In the genomic region with DNA sequence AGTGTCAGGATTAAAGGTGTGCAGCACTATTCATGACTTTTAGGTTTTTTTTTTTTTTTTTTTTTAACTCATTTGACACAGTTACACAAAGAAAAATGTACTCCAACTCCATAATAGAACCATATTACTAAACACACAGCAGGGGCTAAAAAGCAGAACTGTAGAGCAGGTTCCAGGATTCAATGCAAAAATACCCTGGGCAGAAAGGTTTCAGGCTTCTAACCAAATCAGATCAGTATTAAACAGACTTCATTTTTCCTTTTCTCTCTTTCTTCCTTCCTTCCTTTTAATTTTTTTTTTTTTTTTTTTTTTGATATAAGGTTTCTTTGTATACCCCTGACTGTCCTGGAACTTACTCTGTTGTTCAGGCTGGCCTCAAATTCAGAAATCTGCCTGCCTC, we compare ENCODE assay signal across 17 mouse cellular contexts. TPM values are rescaled to one million over a fixed set of nuclear protein-coding genes. Genes with fewer than 3 reads are reported as not detected.
A peak's percentile ranks its signal among the peaks of the same experiment; 100 is the strongest.
DNase-seq lines count a peak whose midpoint lies in the region; ATAC-seq and TF ChIP-seq lines count a peak whose summit lies in the region.
"Had no signal": no experiment of that assay in that cellular context is flagged by ENCODE, and none has a peak within 500 bp of the region (broad histone marks: within the 10 kb centered on the region; RNA-seq: fewer than 3 reads in every experiment).

No protein-coding gene starts in this region.

- H3K4me2 ChIP-seq in heart, embryonic 15.5 days, result no peak overlapping the region
- peak overlapping the region; percentile 21 for H3K4me2 ChIP-seq in liver, embryonic 15.5 days
- H3K4me2 ChIP-seq in liver, embryonic 12.5 days, result no peak overlapping the region
- H3K4me2 ChIP-seq: hindbrain, embryonic 15.5 days; neural tube, embryonic 15.5 days had no signal

- no peak overlapping the region for H3K9ac ChIP-seq in heart, embryonic 15.5 days
- H3K9ac ChIP-seq in liver, embryonic 15.5 days, result no peak overlapping the region
- H3K9ac ChIP-seq in liver, embryonic 12.5 days, result no peak overlapping the region
- H3K9ac ChIP-seq: forebrain, postnatal 0 days; hindbrain, embryonic 15.5 days; liver, embryonic 14.5 days; neural tube, embryonic 15.5 days had no signal

- H3K27ac ChIP-seq in heart, embryonic 15.5 days, result peak overlapping the region; percentile 71
- H3K27ac ChIP-seq in liver, embryonic 15.5 days (replicated peaks), result peak overlapping the region; percentile 59
- H3K27ac ChIP-seq in liver, embryonic 12.5 days, result no peak overlapping the region
- peak overlapping the region; percentile 97 for H3K27ac ChIP-seq in thymus, adult 2 months (ENCODE audit: control insufficient read depth, insufficient read depth, low read length)
- H3K27ac ChIP-seq: hindbrain, embryonic 15.5 days; liver, embryonic 14.5 days had no signal

- no peak for TF ChIP-seq CTCF in thymus, adult 2 months (IDR thresholded peaks at IDR 0.05; ENCODE audit: borderline replicate concordance, control insufficient read depth, extremely low read depth, insufficient read depth, low read length, poor library complexity)

- H3K4me3 ChIP-seq in heart, embryonic 15.5 days, result no peak overlapping the region
- no peak overlapping the region for H3K4me3 ChIP-seq in liver, embryonic 15.5 days (replicated peaks)
- no peak overlapping the region for H3K4me3 ChIP-seq in liver, embryonic 12.5 days
- no peak overlapping the region for H3K4me3 ChIP-seq in thymus, adult 2 months (ENCODE audit: control insufficient read depth, insufficient read depth, low read length)
- H3K4me3 ChIP-seq: hindbrain, embryonic 15.5 days; myocyte; neural tube, embryonic 15.5 days had no signal

- no peaks in the 10 kb centered on the region for H3K27me3 ChIP-seq in heart, embryonic 15.5 days
- no peaks in the 10 kb centered on the region for H3K27me3 ChIP-seq in liver, embryonic 15.5 days
- no peaks in the 10 kb centered on the region for H3K27me3 ChIP-seq in liver, embryonic 12.5 days (replicated peaks)
- H3K27me3 ChIP-seq in thymus, adult 2 months (ENCODE audit: control insufficient read depth, insufficient read depth, low read length), result no peaks in the 10 kb centered on the region
- H3K27me3 ChIP-seq: hindbrain, embryonic 15.5 days; neural tube, embryonic 15.5 days had no signal

- peaks cover 24% of the 10 kb centered on the region for H3K4me1 ChIP-seq in heart, embryonic 15.5 days (replicated peaks)
- H3K4me1 ChIP-seq in liver, embryonic 15.5 days (replicated peaks), result peaks cover 30% of the 10 kb centered on the region
- peaks cover 52% of the 10 kb centered on the region for H3K4me1 ChIP-seq in liver, embryonic 12.5 days
- H3K4me1 ChIP-seq in thymus, adult 2 months (replicated peaks; ENCODE audit: control insufficient read depth, insufficient read depth, low read length), result peaks cover 43% of the 10 kb centered on the region

- TF ChIP-seq POLR2A in thymus, adult 2 months (IDR thresholded peaks at IDR 0.05; ENCODE audit: control insufficient read depth, extremely low read depth, insufficient read depth, low read length, poor library complexity), result no peak

- ATAC-seq in heart, embryonic 15.5 days (replicated peaks; ENCODE audit: insufficient number of reproducible peaks, insufficient read depth, low FRiP score, low read depth), result no peak
- no peak for ATAC-seq in liver, embryonic 15.5 days (ENCODE audit: insufficient read depth)
- no peak for ATAC-seq in liver, embryonic 12.5 days
- ATAC-seq: forebrain, postnatal 0 days had no signal

- no peaks in the 10 kb centered on the region for H3K9me3 ChIP-seq in heart, embryonic 15.5 days (replicated peaks)
- no peaks in the 10 kb centered on the region for H3K9me3 ChIP-seq in liver, embryonic 15.5 days (replicated peaks)
- H3K9me3 ChIP-seq in liver, embryonic 12.5 days (replicated peaks), result no peaks in the 10 kb centered on the region
- H3K9me3 ChIP-seq: G1E; hindbrain, embryonic 15.5 days; neural tube, embryonic 15.5 days had no signal

- DNase-seq in heart, adult 9 months (ENCODE audit: low spot score in 2 of 2), result no peak
- DNase-seq in thymus, adult 2 months, result no peak
- DNase-seq in thymus, adult 18-20 months, result no peak
- DNase-seq in embryo, embryonic 10.5 days (ENCODE audit: low spot score), result no peak
- DNase-seq: cerebellum, adult 9-11 months; forebrain, postnatal 0 days; kidney, adult 11 months; midbrain, embryonic 14.5 days; right cerebral cortex, postnatal 25 days had no signal

- no peaks in the 10 kb centered on the region for H3K36me3 ChIP-seq in heart, embryonic 15.5 days
- peaks cover 7% of the 10 kb centered on the region; the same call in 1 of the 2 replicates for H3K36me3 ChIP-seq in liver, embryonic 15.5 days (replicated peaks)
- peaks cover 16% of the 10 kb centered on the region for H3K36me3 ChIP-seq in liver, embryonic 12.5 days
- H3K36me3 ChIP-seq in thymus, adult 2 months (ENCODE audit: control insufficient read depth, insufficient read depth, low read length), result no peaks in the 10 kb centered on the region
- H3K36me3 ChIP-seq: hindbrain, embryonic 15.5 days; neural tube, embryonic 15.5 days had no signal

RNA-seq across cellular contexts. Expression of gene Tnk2, which starts 6.8 kb away (rescaled TPM):
- 6.9 and 9.5 TPM in 2 replicates for polyA plus RNA-seq in heart, embryonic 15.5 days (2015; fragmentation: Nextera tagmentation; extraction: Ambion mirVana)
- 4.5 and 4.7 TPM in 2 replicates for polyA plus RNA-seq in liver, embryonic 15.5 days (2015; fragmentation: Nextera tagmentation; extraction: Ambion mirVana)
- polyA plus RNA-seq in liver, embryonic 12.5 days (2016; fragmentation: Nextera tagmentation; extraction: Ambion mirVana), result 6.3 and 6.6 TPM in 2 replicates
- polyA plus RNA-seq in thymus, adult 2 months (2012; rRNA removed), result 479 and 508 TPM in 2 replicates

RNA-seq across cellular contexts. Expression of gene Tfrc, which starts 41.7 kb away (rescaled TPM):
- polyA plus RNA-seq in heart, embryonic 15.5 days (2015; fragmentation: Nextera tagmentation; extraction: Ambion mirVana), result 34.5 and 34.8 TPM in 2 replicates
- 285 and 299 TPM in 2 replicates for polyA plus RNA-seq in liver, embryonic 15.5 days (2015; fragmentation: Nextera tagmentation; extraction: Ambion mirVana)
- 327 and 339 TPM in 2 replicates for polyA plus RNA-seq in liver, embryonic 12.5 days (2016; fragmentation: Nextera tagmentation; extraction: Ambion mirVana)
- 11.7 and 14.2 TPM in 2 replicates for polyA plus RNA-seq in thymus, adult 2 months (2012; rRNA removed)

Comparison
In these comparisons a context has a peak if more than half of its experiments do, and no peak if none do; other contexts are left out.
1. RNA of gene Tnk2, which starts 6.8 kb away (polyA plus RNA-seq): 479 to 508 TPM in thymus, adult 2 months; 6.9 to 9.5 TPM in heart, embryonic 15.5 days, 6.3 to 6.6 TPM in liver, embryonic 12.5 days and 4.5 to 4.7 TPM in liver, embryonic 15.5 days; every median in the first group is over 10 times any median in the second.